Mouse (Mus musculus) CH12F3 (cell line): ENCODE data around the gene Olfr362.
"Not testable (repeated sequence)": the region's sequence is repeated elsewhere in the genome, so short reads cannot be mapped to it uniquely, and the experiment has no call there.

ENCODE experiments used
- in situ Hi-C: fragments of 300-500 bp; cut with MboI; formaldehyde crosslinking; loops from 2 replicates; pipeline ENCODE4 v1.14.3; 2020; ENCODE audit warnings: low sequenced_read_pairs

The Olfr362 gene

DNA sequence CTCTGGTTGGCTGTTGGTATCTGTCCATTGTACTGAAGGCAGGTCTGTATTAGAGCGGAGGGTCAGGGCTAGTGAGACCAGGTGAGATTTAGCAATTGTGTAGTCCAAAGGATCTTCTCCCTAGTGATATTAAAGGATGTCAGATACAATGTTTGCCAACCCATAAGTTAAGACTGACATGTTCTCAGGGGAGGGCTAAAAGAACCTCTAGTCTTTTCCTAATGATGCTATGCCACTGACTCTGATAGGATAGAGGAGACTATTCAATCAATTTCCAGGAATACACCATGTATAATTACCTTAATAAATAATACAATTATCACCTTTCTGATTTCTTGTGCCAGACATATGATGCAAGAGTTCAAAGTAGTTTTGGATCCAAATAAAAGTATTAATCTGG, at the start of gene Olfr362:
Olfr362 (minus strand) TSS at position 101 of the 400 bp plus-strand sequence.
- in situ Hi-C loops = no loop called here

DNA sequence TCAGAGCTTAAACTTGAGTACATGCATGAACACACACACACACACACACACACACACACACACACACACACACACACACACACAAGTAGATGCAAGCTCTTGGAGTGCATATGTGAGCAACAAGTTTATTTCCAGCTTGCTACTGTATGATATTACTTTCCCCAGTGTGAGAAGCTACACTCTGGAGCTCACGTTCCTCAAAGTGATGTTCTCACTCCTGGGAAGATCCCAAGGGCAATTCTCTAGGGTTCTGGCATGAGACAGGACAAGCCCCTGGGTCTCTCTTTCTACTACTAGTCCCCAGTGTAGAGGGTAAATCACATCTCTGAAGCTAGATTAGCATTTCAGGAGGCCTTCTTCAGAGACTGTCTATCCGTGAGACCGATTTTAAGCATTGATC, 21.3 kb upstream of the Olfr362 start, which contains the start of gene Olfr364-ps1:
Olfr364-ps1 (plus strand) TSS at position 301 of the 400 bp plus-strand sequence.
- in situ Hi-C loops = no loop called here

DNA sequence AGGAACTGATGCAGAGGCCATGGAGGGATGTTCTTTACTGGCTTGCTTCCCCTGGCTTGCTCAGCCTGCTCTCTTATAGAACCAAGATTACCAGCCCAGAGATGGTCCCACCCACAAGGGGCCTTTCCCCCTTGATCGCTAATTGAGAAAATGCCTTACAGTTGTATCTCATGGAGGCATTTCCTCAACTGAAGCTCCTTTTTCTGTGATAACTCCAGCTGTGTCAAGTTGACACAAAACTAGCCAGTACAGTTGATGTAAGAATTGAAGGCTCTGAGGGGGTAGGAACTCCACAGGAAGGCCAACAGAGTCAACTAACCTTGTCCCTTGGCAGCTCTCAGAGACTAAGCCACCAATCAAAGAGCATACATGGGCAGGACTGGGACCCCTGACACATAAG, 28.5 kb downstream of the Olfr362 start, which contains the start of gene Olfr361:
Olfr361 (minus strand) TSS at position 101 of the 400 bp plus-strand sequence.
- in situ Hi-C loops = not testable (repeated sequence)

DNA sequence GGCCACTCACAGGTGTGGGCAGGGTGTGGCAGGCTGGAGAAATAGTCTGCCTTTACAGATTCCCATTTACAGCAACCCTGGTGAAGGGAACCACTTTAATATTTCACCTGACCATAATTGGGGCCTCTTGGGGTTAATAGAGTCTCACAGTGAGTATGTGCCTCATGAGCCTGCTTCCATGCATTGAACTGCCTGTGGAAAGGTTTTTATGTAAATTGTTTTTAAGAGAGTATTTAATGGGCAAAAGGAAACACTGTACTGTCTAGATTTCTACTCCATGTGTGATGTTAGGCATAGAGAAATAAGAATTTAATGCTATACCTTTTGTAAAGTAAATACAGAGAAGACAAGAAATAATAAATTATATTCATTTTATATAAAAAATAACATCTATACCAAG, 52.3 kb downstream of the Olfr362 start, which contains the start of gene Olfr360:
Olfr360 (plus strand) TSS at position 301 of the 400 bp plus-strand sequence.
- in situ Hi-C loops = no loop called here
